Mouse (Mus musculus) stomach, embryonic 16.5 days (tissue): ENCODE data around the gene Spaca3. TPM values are rescaled to one million over a fixed set of nuclear protein-coding genes. Genes with fewer than 3 reads are reported as not detected.

Source experiments
- ATAC-seq: fragments of 200-750 bp; cut with Nextera tagmentation; 2 replicates; pipeline ENCODE4 v1.8.0; 2017; ENCODE audit warnings: moderate number of reproducible peaks, moderate TSS enrichment; ENCODE audit not compliant: insufficient read depth, low FRiP score
- H3K27ac ChIP-seq: fragments of 300-500 bp; sonication (generic); 2 replicates; pipeline ENCODE4 v1.5.1; 2014; ENCODE audit warnings: low read length
- H3K27me3 ChIP-seq: fragments of 300-500 bp; sonication (generic); 2 replicates; pipeline ENCODE4 v1.6.1; 2014; ENCODE audit warnings: low read length, control low read depth, mixed read lengths; ENCODE audit not compliant: control insufficient read depth, insufficient read depth
- H3K36me3 ChIP-seq: fragments of 300-500 bp; sonication (generic); 2 replicates; pipeline ENCODE4 v1.6.1; 2014; ENCODE audit warnings: low read length; ENCODE audit not compliant: control insufficient read depth, insufficient read depth
- H3K4me1 ChIP-seq: fragments of 300-500 bp; sonication (generic); 2 replicates; pipeline ENCODE4 v1.6.1; 2014; ENCODE audit warnings: low read length, control low read depth, mixed read lengths; ENCODE audit not compliant: control insufficient read depth, insufficient read depth
- H3K4me2 ChIP-seq: fragments of 300-500 bp; sonication (generic); 2 replicates; pipeline ENCODE4 v1.6.1; 2014; ENCODE audit warnings: low read depth, low read length, mixed read lengths
- H3K4me3 ChIP-seq: fragments of 300-500 bp; sonication (generic); replicated peaks from 2 replicates; pipeline ENCODE4 v1.5.1; 2014; ENCODE audit warnings: mild to moderate bottlenecking, low read length
- H3K9ac ChIP-seq: fragments of 300-500 bp; sonication (generic); 2 replicates; pipeline ENCODE4 v1.6.1; 2014; ENCODE audit warnings: low read length
- H3K9me3 ChIP-seq: fragments of 300-500 bp; sonication (generic); replicated peaks from 2 replicates; pipeline ENCODE4 v1.6.1; 2016; ENCODE audit warnings: low read length, control low read depth; ENCODE audit not compliant: control insufficient read depth
- WGBS: fragments of 180-500 bp; shearing (Covaris S2); extraction: QIAGEN DNeasy Blood & Tissue Kit; methylation state at CpG from one replicate; pipeline ENCODE4 v1.1.7; 2014; 5-methylcytosine and 5-hydroxymethylcytosine counted together
- polyA plus RNA-seq: library from polyadenylated mRNA; unstranded; fragments of >200 nt; fragmentation: Nextera tagmentation; extraction: Ambion mirVana; gene quantifications from 2 replicates; pipeline ENCODE4 v1.2.1, GENCODE M21; 2015

Gene Spaca3
- polyA plus RNA-seq, 1 experiment from 2014 or later, result not detected

DNA sequence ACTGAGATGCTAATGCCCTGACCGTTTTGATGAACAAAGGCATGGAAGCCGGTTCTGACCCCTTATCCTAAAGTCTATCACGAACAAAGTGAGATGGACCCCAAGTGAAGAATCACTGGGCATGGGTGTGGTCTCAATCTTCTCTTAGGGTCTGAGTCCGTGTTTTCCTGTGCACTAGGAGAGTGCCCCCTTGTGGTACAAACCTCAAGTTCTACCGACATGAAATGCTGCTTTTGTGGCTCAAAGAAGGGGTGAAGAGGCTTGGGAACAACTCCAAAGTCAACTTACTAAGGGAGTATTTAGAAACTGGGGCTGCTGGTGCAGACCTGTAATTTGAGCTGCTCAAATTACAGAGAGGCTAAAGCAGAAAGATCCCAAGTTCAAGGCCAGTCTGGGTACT lies 6.3 kb upstream of the Spaca3 start:
- H3K4me1 ChIP-seq, result no peaks in the 10 kb centered on the region
- no peaks in the 10 kb centered on the region for H3K9me3 ChIP-seq
- no peak overlapping the region for H3K4me3 ChIP-seq
- H3K27ac ChIP-seq, result no peak overlapping the region
- no peak overlapping the region for H3K9ac ChIP-seq
- H3K27me3 ChIP-seq, result 0 out of 2 replicates have a peak, but pooled peaks cover 2% of the 10 kb centered on the region
- H3K4me2 ChIP-seq, result no peak overlapping the region
- 44% methylated on average over 5 of the region's 5 CpGs for WGBS
- H3K36me3 ChIP-seq, result no peaks in the 10 kb centered on the region
- ATAC-seq, result no peak

DNA sequence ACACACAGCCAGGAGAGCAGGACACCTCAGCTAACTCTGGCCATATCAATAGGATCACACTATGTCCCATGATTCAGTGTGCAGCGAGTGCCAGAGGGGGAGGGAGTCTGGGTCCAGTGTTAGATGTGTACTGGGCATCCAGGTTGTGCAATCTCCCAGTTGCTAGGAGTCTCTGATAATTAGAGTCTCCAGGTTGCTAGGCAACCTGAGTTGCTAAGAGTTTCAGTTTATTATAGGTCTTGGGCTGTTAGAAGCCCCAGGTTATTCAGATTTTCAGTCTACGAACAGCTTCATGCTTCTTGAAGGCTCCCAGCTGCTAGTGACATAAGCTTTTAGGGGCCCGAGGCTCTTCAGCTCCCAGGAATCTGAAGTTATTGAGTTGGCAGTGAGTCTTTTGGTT lies 5.2 kb upstream of the Spaca3 start:
- H3K9ac ChIP-seq, result no peak overlapping the region
- no peaks in the 10 kb centered on the region for H3K4me1 ChIP-seq
- no peaks in the 10 kb centered on the region for H3K9me3 ChIP-seq
- no peaks in the 10 kb centered on the region for H3K36me3 ChIP-seq
- WGBS, result 34% methylated on average over 3 of the region's 3 CpGs
- H3K4me2 ChIP-seq, result no peak overlapping the region
- no peaks in the 10 kb centered on the region for H3K27me3 ChIP-seq
- H3K27ac ChIP-seq, result no peak overlapping the region
- ATAC-seq, result 0 out of 2 replicates have a peak, but pooled peaks have one; percentile 51
- no peak overlapping the region for H3K4me3 ChIP-seq

GRCm38 (mm10) chr11:80854430-80854829 lies 3.7 kb upstream of the Spaca3 start:
- no peaks in the 10 kb centered on the region for H3K4me1 ChIP-seq
- no peak overlapping the region for H3K9ac ChIP-seq
- no peak overlapping the region for H3K4me3 ChIP-seq
- no peak for ATAC-seq
- H3K27ac ChIP-seq, result no peak overlapping the region
- no peaks in the 10 kb centered on the region for H3K9me3 ChIP-seq
- no peaks in the 10 kb centered on the region for H3K27me3 ChIP-seq
- WGBS, result 86% methylated on average over 11 of the region's 11 CpGs
- no peaks in the 10 kb centered on the region for H3K36me3 ChIP-seq
- H3K4me2 ChIP-seq, result no peak overlapping the region

GRCm38 (mm10) chr11:80854908-80855307 lies 3.3 kb upstream of the Spaca3 start:
- no peak overlapping the region for H3K4me2 ChIP-seq
- no peaks in the 10 kb centered on the region for H3K4me1 ChIP-seq
- no peaks in the 10 kb centered on the region for H3K27me3 ChIP-seq
- H3K9me3 ChIP-seq, result no peaks in the 10 kb centered on the region
- no peak overlapping the region for H3K9ac ChIP-seq
- no peaks in the 10 kb centered on the region for H3K36me3 ChIP-seq
- no peak overlapping the region for H3K27ac ChIP-seq
- no peak overlapping the region for H3K4me3 ChIP-seq
- 40% methylated on average over 7 of the region's 7 CpGs for WGBS
- ATAC-seq, result no peak

GRCm38 (mm10) chr11:80856827-80857226 lies 1.3 kb upstream of the Spaca3 start:
- ATAC-seq, result peak; percentile 54; the same call in 1 of the 2 replicates

DNA sequence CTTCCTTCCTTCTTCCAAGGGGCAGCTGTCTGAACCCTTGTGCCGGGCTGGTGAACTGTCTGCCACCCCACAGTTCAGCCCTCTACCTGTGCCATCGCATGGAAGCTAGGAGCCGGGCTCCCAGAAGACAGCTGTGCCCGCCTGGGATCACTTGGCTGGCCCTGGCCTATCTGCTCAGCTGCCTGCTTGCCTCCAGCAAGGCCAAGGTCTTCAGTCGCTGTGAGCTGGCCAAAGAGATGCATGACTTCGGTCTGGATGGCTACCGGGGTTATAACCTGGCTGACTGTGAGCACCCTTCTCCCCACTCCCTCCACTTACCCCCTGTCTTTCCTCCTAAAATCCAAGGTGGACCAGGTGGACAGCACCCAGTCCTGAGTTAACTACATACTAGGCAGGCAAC lies 4.8 kb downstream of the Spaca3 start:
- Histone ChIP-seq H3K9me3 (no peaks in the 10 kb centered on the region), H3K4me1 (no peaks in the 10 kb centered on the region), H3K27ac (no peak overlapping the region), H3K9ac (no peak overlapping the region), H3K36me3 (no peaks in the 10 kb centered on the region), H3K4me2 (no peak overlapping the region), H3K4me3 (no peak overlapping the region), H3K27me3 (no peaks in the 10 kb centered on the region)
- WGBS, result 94% methylated on average over 7 of the region's 7 CpGs
- ATAC-seq, result no peak

More at GRCm38 (mm10) chr11:80856827-80857226, 1.3 kb upstream of the Spaca3 start:
- peak overlapping the region; percentile 71 for H3K27ac ChIP-seq
- H3K4me1 ChIP-seq, result no peaks in the 10 kb centered on the region
- H3K4me3 ChIP-seq, result no peak overlapping the region
- WGBS, result 55% methylated on average over 2 of the region's 2 CpGs
- H3K4me2 ChIP-seq, result no peak overlapping the region
- H3K9ac ChIP-seq, result no peak overlapping the region
- H3K9me3 ChIP-seq, result no peaks in the 10 kb centered on the region
- H3K27me3 ChIP-seq, result no peaks in the 10 kb centered on the region
- no peaks in the 10 kb centered on the region for H3K36me3 ChIP-seq

DNA sequence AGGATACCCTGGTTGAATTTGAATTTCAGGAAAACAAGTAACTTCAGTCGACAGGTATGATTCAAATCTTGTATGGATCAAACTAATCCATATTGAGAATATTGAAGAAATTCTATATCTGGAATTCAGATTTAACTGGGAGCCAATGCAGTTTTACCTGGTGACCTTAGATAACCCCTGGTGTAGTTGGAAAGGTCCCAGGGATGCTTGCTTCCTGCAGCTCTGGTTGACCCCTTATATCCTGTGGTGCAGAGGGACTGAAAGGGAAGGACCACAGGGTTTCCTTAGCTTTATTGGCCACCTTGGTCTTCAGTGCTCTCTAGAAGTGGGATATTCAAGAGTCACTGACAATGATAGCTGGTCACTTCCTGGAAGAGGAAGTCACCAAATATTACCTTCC lies 9.9 kb downstream of the Spaca3 start:
- WGBS, result 100% methylated on average over 1 of the region's 1 CpGs
- no peak for ATAC-seq
- no peaks in the 10 kb centered on the region for H3K36me3 ChIP-seq
- no peak overlapping the region for H3K27ac ChIP-seq
- no peaks in the 10 kb centered on the region for H3K27me3 ChIP-seq
- H3K4me2 ChIP-seq, result no peak overlapping the region
- H3K9me3 ChIP-seq, result no peaks in the 10 kb centered on the region
- no peaks in the 10 kb centered on the region for H3K4me1 ChIP-seq
- no peak overlapping the region for H3K4me3 ChIP-seq
- no peak overlapping the region for H3K9ac ChIP-seq

- WGBS, result 58% methylated on average over 17 of the region's 17 CpGs
- Histone ChIP-seq H3K4me3 (no peak overlapping the region), H3K4me2 (no peak overlapping the region), H3K27me3 (no peaks in the 10 kb centered on the region), H3K36me3 (no peaks in the 10 kb centered on the region), H3K4me1 (0 out of 2 replicates have a peak, but pooled peaks cover 2% of the 10 kb centered on the region), H3K9ac (no peak overlapping the region), H3K27ac (no peak overlapping the region), H3K9me3 (no peaks in the 10 kb centered on the region)
- 0 out of 2 replicates have a peak, but pooled peaks have one; percentile 47 for ATAC-seq
These were observed 14.6 kb downstream of the Spaca3 start for GRCm38 (mm10) chr11:80872509-80873474.

DNA sequence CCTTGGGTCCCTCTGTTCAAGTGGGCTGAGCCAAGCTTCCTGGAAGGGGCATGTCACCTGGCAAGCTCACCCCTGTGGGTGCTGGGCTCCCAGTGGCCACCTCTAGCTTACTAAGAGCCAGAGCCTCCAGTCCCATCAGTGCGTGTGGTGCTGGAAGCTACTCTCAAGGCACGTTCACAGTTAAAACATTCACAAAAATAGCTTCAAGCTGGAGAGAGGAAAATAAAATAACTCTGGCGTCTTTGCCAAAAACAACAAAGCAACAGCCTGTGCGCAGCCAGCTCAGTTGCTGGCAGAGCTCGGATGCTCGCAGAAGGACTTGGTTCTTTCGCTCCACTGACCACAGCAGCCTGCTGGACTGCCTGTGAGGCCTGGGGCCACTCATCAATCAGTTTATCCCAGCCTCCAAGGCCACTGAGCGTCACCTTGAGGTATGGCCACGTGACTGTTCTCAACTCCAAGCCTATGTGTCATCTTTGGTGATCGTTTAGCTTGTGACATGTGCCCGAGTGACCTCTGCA lies 19.0 kb downstream of the Spaca3 start:
- no peak overlapping the region for H3K9ac ChIP-seq
- 53% methylated on average over 11 of the region's 11 CpGs for WGBS

More for the DNA sequence above, 19.0 kb downstream of the Spaca3 start:
- Histone ChIP-seq H3K4me1 (0 out of 2 replicates have a peak, but pooled peaks cover 2% of the 10 kb centered on the region), H3K9me3 (no peaks in the 10 kb centered on the region), H3K4me2 (no peak overlapping the region), H3K27me3 (no peaks in the 10 kb centered on the region), H3K4me3 (no peak overlapping the region), H3K27ac (no peak overlapping the region), H3K36me3 (no peaks in the 10 kb centered on the region)
- no peak for ATAC-seq
